Mouse (Mus musculus) adrenal gland, adult 18-20 months (tissue): Measurements from ENCODE around the gene Gm4141. TPM values are rescaled to one million over a fixed set of nuclear protein-coding genes. Genes with fewer than 3 reads are reported as not detected.
"Not testable (repeated sequence)": the region's sequence is repeated elsewhere in the genome, so short reads cannot be mapped to it uniquely, and the experiment has no call there.

Experiments
- DNase-seq, 2 experiments: peaks; one replicate each; pipeline ENCODE4 v3.0.0; 2021 to 2022; ENCODE audit warnings: low spot score in 2 of 2
- long read RNA-seq, 2 experiments: library from polyadenylated mRNA; stranded (forward); transcript quantifications; one replicate each; pipeline ENCODE4 v2.0.0; 2021
- total RNA-seq, 2 experiments: library from RNA; stranded (reverse); gene quantifications; 1 replicate in 1 of 2; 2 replicates in 1 of 2; pipeline ENCODE4 v1.2.3; 2021

Gene Gm4141
- total RNA-seq: not detected
- long read RNA-seq, experiment 1: 0 reads
- long read RNA-seq, experiment 2: 0 reads

GRCm38 (mm10) chr7:20576141-20576540 is at the start of gene Gm4141:
Gene Gm4141, minus strand, starts transcription at chr7:20576241.
- DNase-seq: not testable (repeated sequence)

DNA sequence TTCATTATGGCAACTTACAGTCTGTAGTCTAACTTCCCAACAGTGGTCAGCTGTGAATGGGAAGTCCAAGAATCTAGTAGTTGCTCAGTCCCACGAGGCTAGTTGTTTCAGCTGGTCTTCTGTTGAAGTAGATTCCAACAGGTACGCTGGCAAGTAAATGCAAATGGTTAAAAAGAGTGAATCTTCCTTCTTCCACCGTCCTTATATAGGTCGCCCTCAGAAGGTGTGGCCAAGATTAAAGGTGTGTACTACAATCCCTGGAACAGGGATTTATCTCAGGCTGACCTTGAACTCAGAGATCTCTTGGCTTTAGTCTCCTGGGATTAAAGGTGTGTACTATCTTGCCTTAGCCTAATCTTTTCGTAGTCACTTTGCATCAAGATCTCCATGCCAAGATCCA is 22.9 kb upstream of the Gm4141 start, which contains the start of gene Gm4513:
Gene Gm4513 (minus strand): TSS at position 101 of the 400 bp plus-strand sequence.
- not testable (repeated sequence) for DNase-seq

- DNase-seq: not testable (repeated sequence)
Measured at GRCm38 (mm10) chr7:20545657-20546056, 30.4 kb downstream of the Gm4141 start, which contains the start of gene Gm5726. Gene Gm5726, minus strand, starts transcription at chr7:20545757.

GRCm38 (mm10) chr7:20533537-20533936 is 42.5 kb downstream of the Gm4141 start, which contains the start of gene Vmn1r104:
Gene Vmn1r104, plus strand, starts transcription at chr7:20533837.
- not testable (repeated sequence) for DNase-seq

Other genes with a start within 250 kb of the Gm4141 start
- gene Gm4133, start 242.2 kb downstream of the Gm4141 start, total RNA-seq: not detected
- not detected for gene Gm5728, start 200.8 kb downstream of the Gm4141 start, total RNA-seq
- gene Vmn1r100, start 158.3 kb downstream of the Gm4141 start, total RNA-seq: not detected
- gene Vmn1r101, start 133.6 kb downstream of the Gm4141 start, total RNA-seq: not detected
- not detected for gene Gm10670, start 101.3 kb downstream of the Gm4141 start, total RNA-seq
- gene Vmn1r103, start 65.7 kb downstream of the Gm4141 start, total RNA-seq: not detected
- gene Vmn1r104, start 42.4 kb downstream of the Gm4141 start, total RNA-seq: not detected
- gene Gm5726, start 30.5 kb downstream of the Gm4141 start, total RNA-seq: not detected
- not detected for gene Gm4513, start 22.8 kb upstream of the Gm4141 start, total RNA-seq
- gene Vmn1r107, start 92.7 kb upstream of the Gm4141 start, total RNA-seq: not detected
- not detected for gene Vmn1r111, start 127.0 kb upstream of the Gm4141 start, total RNA-seq
- gene Gm10668, start 154.4 kb upstream of the Gm4141 start, total RNA-seq: not detected
- gene Vmn1r112, start 194.9 kb upstream of the Gm4141 start, total RNA-seq: not detected
- gene Vmn1r113, start 211.0 kb upstream of the Gm4141 start, total RNA-seq: not detected
- gene Vmn1r114, start 235.9 kb upstream of the Gm4141 start, total RNA-seq: not detected